ENCODE assay signal across 7 mouse cellular contexts in the genomic region with DNA sequence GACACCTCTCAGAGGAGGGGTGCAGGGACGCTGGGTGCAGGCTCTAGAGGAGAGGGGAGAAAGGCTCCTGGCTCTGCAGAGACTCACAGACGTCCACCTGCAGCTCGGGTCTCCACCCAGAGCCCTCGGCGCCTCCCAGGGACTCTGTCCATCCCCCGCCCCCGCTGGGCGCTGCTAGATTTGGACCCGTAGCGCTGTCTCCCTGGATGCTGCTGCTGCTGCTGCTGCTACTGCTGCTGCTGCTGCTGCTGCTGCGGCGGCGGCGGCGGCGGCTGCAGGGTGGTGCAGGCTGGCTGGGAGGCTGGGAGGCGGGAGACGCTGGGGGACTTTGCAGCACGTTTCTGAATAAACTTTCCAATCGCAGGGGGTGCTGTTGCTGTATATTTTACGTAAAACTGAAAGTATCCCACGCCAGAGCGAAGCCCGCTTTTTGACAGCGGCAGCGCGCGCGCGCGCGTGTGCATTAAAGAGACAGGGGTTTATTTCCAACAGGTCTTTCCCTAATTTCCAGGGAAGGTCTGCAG. TPM values are rescaled to one million over a fixed set of nuclear protein-coding genes. Genes with fewer than 3 reads are reported as not detected.
DNase-seq lines count a peak whose midpoint lies in the region; ATAC-seq and TF ChIP-seq lines count a peak whose summit lies in the region.

No protein-coding gene starts in this region.

- peak overlapping the region; percentile 72 for H3K4me3 ChIP-seq in intestine, embryonic 15.5 days (replicated peaks)
- peak overlapping the region; percentile 88 for H3K4me3 ChIP-seq in limb, embryonic 12.5 days (replicated peaks)
- peak overlapping the region; percentile 79 for H3K4me3 ChIP-seq in midbrain, embryonic 13.5 days (replicated peaks)

- CTCF ChIA-PET in Patski (lab: Charles Lee), result no interaction called here

- POLR2A ChIA-PET in Patski (lab: Charles Lee), result no interaction called here

- H3K36me3 ChIP-seq in intestine, embryonic 15.5 days, result no peaks in the 10 kb centered on the region
- no peaks in the 10 kb centered on the region for H3K36me3 ChIP-seq in limb, embryonic 12.5 days
- no peaks in the 10 kb centered on the region for H3K36me3 ChIP-seq in midbrain, embryonic 13.5 days

- DNase-seq in Patski (ENCODE audit: low read depth, low spot score), result no peak
- peak; percentile 81 for DNase-seq in c-Kit-positive CD71-positive TER-119-negative erythroid progenitor cells, embryonic 14.5 days (ENCODE audit: low read depth)
- peak; percentile 9 for DNase-seq in gastrocnemius, adult 18-20 months (ENCODE audit: low spot score)
- peak; percentile 72 for DNase-seq in spleen, adult 12 weeks (ENCODE audit: low spot score)

- peak overlapping the region; percentile 97 for H3K4me2 ChIP-seq in intestine, embryonic 15.5 days (replicated peaks)
- peak overlapping the region; percentile 94 for H3K4me2 ChIP-seq in limb, embryonic 12.5 days
- H3K4me2 ChIP-seq in midbrain, embryonic 13.5 days (replicated peaks), result peak overlapping the region; percentile 93

- WGBS in intestine, embryonic 15.5 days, result under 1% methylated on average over 32 of the region's 32 CpGs
- under 1% methylated on average over 32 of the region's 32 CpGs for WGBS in limb, embryonic 12.5 days
- under 1% methylated on average over 32 of the region's 32 CpGs for whole genome bisulfite sequencing in midbrain, embryonic 13.5 days

- H3K27ac ChIP-seq in intestine, embryonic 15.5 days, result peak overlapping the region; percentile 93
- H3K27ac ChIP-seq in limb, embryonic 12.5 days, result peak overlapping the region; percentile 98
- H3K27ac ChIP-seq in midbrain, embryonic 13.5 days, result peak overlapping the region; percentile 97

- no peak for TF ChIP-seq CTCF in Patski (IDR thresholded peaks at IDR 0.05)

- no peaks in the 10 kb centered on the region for H3K9me3 ChIP-seq in intestine, embryonic 15.5 days
- no peaks in the 10 kb centered on the region for H3K9me3 ChIP-seq in limb, embryonic 12.5 days
- no peaks in the 10 kb centered on the region for H3K9me3 ChIP-seq in midbrain, embryonic 13.5 days

- H3K4me1 ChIP-seq in intestine, embryonic 15.5 days (replicated peaks), result peaks cover 19% of the 10 kb centered on the region
- H3K4me1 ChIP-seq in limb, embryonic 12.5 days (replicated peaks), result peaks cover 20% of the 10 kb centered on the region
- H3K4me1 ChIP-seq in midbrain, embryonic 13.5 days (replicated peaks), result peaks cover 34% of the 10 kb centered on the region

- in situ Hi-C loops in Patski (cut with MboI; ENCODE audit: low pct_unique_long_range_greater_than_20kb), result no loop called here

- H3K9ac ChIP-seq in intestine, embryonic 15.5 days, result peak overlapping the region; percentile 70
- H3K9ac ChIP-seq in limb, embryonic 12.5 days (replicated peaks), result peak overlapping the region; percentile 97
- peak overlapping the region; percentile 95 for H3K9ac ChIP-seq in midbrain, embryonic 13.5 days (replicated peaks)

- peaks cover 83% of the 10 kb centered on the region for H3K27me3 ChIP-seq in Patski
- H3K27me3 ChIP-seq in intestine, embryonic 15.5 days (replicated peaks), result 0 out of 2 replicates have a peak, but pooled peaks cover 5% of the 10 kb centered on the region
- H3K27me3 ChIP-seq in limb, embryonic 12.5 days, result 0 out of 2 replicates have a peak, but pooled peaks cover 3% of the 10 kb centered on the region
- H3K27me3 ChIP-seq in midbrain, embryonic 13.5 days, result peaks cover 8% of the 10 kb centered on the region

- peak; percentile 38 for ATAC-seq in Patski
- ATAC-seq in intestine, embryonic 15.5 days, result peak; percentile 11
- no peak for ATAC-seq in limb, embryonic 12.5 days (ENCODE audit: insufficient number of reproducible peaks, insufficient read depth, low FRiP score, low TSS enrichment, low read depth)
- peak; percentile 40 for ATAC-seq in midbrain, embryonic 13.5 days

RNA-seq across cellular contexts. Expression of a gene that starts 1.3 kb away (rescaled TPM):
- not detected for polyA plus RNA-seq in Patski (2021)
- total RNA-seq in gastrocnemius, adult 18-20 months (2021), result not detected
- not detected in 2 replicates for polyA plus RNA-seq in intestine, embryonic 15.5 days (2015; fragmentation: Nextera tagmentation; extraction: Ambion mirVana)
- not detected in 2 replicates for polyA plus RNA-seq in limb, embryonic 12.5 days (2016; fragmentation: Nextera tagmentation; extraction: Ambion mirVana)
- not detected in 2 replicates for polyA plus RNA-seq in midbrain, embryonic 13.5 days (2015; fragmentation: Nextera tagmentation; extraction: Ambion mirVana)

RNA-seq across cellular contexts. Expression of a gene that starts 1.7 kb away (rescaled TPM):
- not detected for polyA plus RNA-seq in Patski (2021)
- total RNA-seq in gastrocnemius, adult 18-20 months (2021), result under 1 TPM in 1 of 2 experiments, not detected in 1; 0.05 TPM
- 17.3 and 19.7 TPM in 2 replicates for polyA plus RNA-seq in intestine, embryonic 15.5 days (2015; fragmentation: Nextera tagmentation; extraction: Ambion mirVana)
- polyA plus RNA-seq in limb, embryonic 12.5 days (2016; fragmentation: Nextera tagmentation; extraction: Ambion mirVana), result 103 and 109 TPM in 2 replicates
- polyA plus RNA-seq in midbrain, embryonic 13.5 days (2015; fragmentation: Nextera tagmentation; extraction: Ambion mirVana), result 97.6 and 102 TPM in 2 replicates

Comparison
In these comparisons a context has a peak if more than half of its experiments do, and no peak if none do; other contexts are left out.
1. RNA of a gene that starts 1.7 kb away (polyA plus RNA-seq): 103 to 109 TPM in limb, embryonic 12.5 days, 97.6 to 102 TPM in midbrain, embryonic 13.5 days and 17.3 to 19.7 TPM in intestine, embryonic 15.5 days; not detected in Patski (single experiment); every median in the first group is over 10 times any median in the second.
2. Peak in every context shown above with its lines, with median percentiles within 50 percentile points of each other: H3K27ac ChIP-seq, H3K4me2 ChIP-seq, H3K4me3 ChIP-seq and H3K9ac ChIP-seq.